Mouse (Mus musculus) adrenal gland, postnatal 4 days (tissue): Measurements from ENCODE around the gene Cdh15. TPM values are rescaled to one million over a fixed set of nuclear protein-coding genes. Genes with fewer than 3 reads are reported as not detected.

Experiments used
- DNase-seq, 2 experiments: peaks; one replicate each; pipeline ENCODE4 v3.0.0; 2021 to 2022; ENCODE audit warnings: low spot score in 2 of 2, mixed read lengths in 2 of 2
- total RNA-seq, 2 experiments: library from RNA; stranded (reverse); gene quantifications; 2 replicates each; pipeline ENCODE4 v1.2.3; 2021

The Cdh15 gene
- total RNA-seq, 2 experiments from 2014 or later = 0.62 to 1.8 TPM

DNA sequence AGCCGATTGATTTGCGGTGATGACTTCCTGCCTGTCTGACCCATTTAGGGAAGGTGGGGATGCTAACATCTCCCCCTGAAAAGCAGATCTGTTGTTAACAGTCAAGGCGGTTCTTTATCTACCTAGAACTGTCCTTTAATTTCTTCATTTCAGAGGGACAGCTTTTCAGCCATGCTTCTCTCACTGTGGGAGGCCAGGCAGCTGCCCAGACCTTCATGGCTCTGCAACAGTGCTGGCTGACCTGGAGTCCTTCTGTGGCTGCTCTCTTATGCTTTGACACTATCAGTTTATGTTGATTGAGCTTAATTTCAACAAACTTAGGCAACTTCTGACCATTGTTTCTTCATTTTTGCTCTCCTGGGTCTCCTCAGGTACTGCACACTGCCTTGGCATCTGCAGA, 32.5 kb downstream of the Cdh15 start:
- no peak for DNase-seq

- DNase-seq = no peak
Observed at GRCm38 (mm10) chr8:122883671-122884070, 35.9 kb downstream of the Cdh15 start.

- DNase-seq = no peak
Observed at GRCm38 (mm10) chr8:122891440-122891839, 43.7 kb downstream of the Cdh15 start.

GRCm38 (mm10) chr8:122893451-122893850, 45.7 kb downstream of the Cdh15 start:
- DNase-seq = no peak

DNA sequence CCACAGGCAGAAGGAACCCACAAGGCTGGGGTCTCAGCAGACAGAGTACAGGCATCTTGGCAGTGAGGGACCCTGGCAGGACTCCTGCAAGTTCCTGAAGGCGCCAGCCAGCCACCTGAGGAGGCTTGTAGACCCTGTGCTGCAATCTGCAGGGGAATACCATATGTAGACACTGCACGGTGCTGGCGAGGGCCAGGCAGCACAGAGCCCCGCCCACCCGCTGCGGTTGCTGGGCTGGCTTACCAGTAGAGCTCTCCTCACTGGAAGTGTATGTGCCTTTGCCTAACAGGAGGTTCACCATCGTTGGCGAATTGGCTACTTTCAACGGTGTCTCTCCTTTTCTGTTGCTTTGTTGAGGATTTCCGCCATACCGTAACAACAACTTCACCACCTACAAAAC, 48.6 kb downstream of the Cdh15 start:
- no peak for DNase-seq

DNA sequence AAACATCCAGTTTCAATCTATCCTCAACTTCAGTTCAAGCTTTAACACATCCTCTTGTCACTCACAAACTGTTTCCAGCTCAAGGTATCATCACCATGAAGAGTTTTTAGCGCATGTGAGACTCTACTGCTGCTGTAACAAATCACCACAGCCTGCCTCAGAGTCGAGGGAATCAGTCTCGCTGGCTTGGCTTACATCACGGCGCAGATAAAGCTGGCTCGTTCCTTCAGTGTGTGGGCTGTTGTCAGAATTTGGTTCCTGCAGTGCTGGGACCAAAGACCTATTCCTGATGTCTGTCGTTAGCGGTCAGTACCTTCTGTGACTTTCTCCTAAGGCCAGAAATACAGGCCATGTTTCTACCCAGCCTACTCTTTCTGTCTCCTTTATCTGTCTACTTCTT, 49.4 kb downstream of the Cdh15 start:
- no peak for DNase-seq

- DNase-seq = no peak
Observed at GRCm38 (mm10) chr8:122898018-122898417, 50.3 kb downstream of the Cdh15 start.

- DNase-seq = no peak
Observed at GRCm38 (mm10) chr8:122898473-122898872, 50.7 kb downstream of the Cdh15 start.

DNA sequence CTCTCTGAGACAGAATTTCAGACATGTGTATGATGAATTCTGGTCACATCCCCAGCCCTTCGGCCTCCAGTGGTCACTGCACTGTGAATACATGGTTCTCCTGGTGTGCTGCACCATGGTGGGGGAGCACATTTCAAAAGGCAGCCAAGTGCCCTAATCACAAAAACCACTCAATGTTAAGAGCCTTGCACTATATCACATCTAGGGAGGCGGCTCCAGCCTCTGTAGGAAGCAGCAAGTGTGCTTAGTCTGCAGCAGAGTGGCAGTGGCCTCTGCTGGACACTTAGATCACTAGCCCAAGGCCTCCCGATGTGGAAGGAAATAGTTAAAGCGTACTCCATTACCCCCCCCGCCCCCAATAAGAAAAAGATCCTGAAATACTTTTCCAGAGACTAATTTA, 51.3 kb downstream of the Cdh15 start:
- DNase-seq = no peak

- DNase-seq = no peak
Observed at GRCm38 (mm10) chr8:122901476-122901875, 53.7 kb downstream of the Cdh15 start.

DNA sequence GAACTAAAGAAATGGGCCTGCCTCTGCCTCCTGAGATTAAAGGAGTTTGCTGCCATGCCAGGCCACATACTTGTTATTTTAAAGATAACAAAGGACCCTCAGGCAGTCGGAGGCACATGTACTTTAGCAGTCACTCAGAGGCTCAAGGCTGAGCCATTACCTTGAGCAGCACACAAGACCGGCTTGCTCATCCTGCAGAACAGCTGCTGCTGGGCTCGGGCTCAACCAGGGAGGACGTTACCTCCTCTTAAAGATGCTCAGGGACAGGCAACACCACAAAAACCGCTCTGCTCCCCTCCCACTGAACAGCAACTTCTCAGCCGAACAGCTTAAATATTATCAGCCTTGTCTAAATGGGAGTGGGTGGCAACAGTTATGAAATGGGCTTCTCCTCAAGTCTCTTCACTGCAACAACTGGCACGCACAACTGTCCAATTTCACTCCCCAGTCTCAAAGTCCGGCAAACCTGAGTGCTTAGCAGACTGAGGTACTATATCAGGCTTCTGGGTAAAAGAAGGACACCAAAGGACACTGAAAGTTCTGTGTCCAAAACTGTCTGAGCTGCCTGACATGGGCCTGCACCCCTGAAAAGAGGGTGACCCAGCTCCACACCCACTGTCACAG, 54.2 kb downstream of the Cdh15 start:
- DNase-seq = no peak

- no peak for DNase-seq
Observed at GRCm38 (mm10) chr8:122902581-122902980, 54.8 kb downstream of the Cdh15 start.

DNA sequence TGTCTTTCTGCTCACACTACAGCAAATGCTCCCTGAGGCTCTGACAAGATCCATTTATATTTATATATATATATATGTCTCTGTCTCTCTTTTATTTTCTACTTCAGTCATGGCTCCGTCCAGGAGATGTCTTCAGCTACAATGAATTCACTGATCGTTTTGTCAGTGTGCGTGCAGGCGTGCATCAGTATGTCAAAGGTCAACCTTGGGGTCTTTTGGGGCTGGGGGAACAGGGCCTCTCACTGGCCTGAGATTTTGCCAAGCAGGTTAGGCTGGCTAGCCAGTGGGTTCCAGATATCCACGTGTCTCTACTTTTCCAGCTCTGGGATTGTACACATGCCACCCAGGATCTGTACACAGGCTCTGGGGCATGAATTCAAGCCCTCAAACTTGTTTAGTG, 55.2 kb downstream of the Cdh15 start:
- no peak for DNase-seq

DNA sequence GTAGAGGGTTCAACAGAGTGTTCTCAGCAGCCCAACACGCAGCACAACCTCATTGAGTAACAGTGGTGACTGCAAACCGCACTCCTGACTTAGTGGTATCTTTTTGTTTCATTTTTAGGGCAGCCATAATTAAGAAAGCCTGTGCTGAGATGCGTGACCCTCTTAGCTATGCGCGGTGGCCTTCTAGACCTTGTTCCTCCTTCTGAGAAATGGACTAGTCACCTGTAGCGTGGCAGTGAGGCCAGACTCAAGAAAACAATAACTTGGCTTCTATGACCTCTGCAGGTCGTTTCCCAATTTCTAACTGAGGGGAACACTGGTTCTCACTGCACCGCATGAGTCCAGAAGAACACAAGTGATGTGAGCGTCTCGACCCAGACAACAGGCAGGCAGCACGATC, 56.7 kb downstream of the Cdh15 start:
- no peak for DNase-seq

DNA sequence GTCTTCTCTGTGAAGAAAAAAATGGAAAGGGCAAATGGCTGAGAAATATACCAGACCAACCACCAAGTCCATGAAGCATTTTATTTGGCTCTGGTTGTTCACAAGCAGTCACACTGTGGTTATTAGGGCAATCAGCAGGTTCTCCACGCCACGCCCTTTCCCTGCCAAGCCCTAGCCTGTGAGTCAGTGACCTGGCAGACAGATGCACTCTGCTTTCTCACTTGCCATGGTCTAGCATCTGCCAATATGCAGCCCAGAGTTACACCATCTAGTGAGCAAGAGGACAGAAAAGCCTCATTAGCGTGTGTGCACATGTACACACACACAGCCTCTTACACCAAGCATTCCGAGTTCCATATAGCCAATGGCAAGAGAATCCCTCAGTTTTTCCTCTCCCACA, 57.6 kb downstream of the Cdh15 start:
- DNase-seq = no peak

DNA sequence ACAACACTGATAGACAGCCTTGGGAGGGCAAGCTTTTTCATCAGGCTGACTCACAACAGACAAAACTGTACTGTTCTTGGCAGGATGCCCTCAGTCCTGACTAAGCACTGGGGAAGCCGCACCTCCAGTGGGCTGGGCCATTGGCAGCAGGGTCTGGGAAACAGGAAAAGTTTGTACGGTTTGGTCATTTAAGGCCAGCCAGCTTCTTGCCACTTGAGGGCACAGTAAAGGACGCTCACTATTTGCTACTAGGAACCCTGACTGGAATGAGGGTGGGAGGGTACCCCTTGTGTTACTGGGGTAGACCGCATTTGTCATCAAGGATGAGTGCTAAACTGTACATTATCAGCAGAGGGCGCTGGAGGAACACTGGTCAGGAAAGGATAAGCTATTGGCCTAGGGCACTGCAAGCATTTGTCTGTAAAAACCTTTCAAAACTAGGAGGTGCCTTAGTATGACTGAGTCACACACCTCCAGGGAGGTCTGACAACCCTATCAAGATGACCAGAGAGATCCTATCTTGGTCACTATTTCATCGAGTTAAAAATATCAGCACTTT, 58.8 kb downstream of the Cdh15 start:
- peak; percentile 56 to 88 for DNase-seq

DNA sequence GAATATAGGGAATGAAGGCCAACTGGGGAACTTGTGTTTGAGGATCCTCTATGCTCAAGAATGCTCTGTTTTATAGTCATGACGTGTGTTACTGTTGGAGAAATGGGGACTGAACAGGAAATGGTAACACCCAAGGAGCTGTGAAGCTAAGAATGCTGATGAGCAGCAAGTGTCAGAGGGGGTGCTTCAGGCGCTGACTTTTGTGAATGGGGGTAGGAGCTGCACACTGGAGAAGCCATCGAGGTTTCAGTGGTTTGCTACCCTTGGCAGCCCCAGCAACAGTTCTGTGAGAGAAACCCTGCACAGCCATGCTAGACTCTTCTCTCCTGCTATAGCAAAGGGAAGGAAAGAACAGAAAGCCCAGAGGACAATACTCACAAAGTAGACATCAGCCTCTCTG, 64.4 kb downstream of the Cdh15 start:
- DNase-seq = no peak

GRCm38 (mm10) chr8:122912871-122913270, 65.1 kb downstream of the Cdh15 start:
- no peak for DNase-seq

DNA sequence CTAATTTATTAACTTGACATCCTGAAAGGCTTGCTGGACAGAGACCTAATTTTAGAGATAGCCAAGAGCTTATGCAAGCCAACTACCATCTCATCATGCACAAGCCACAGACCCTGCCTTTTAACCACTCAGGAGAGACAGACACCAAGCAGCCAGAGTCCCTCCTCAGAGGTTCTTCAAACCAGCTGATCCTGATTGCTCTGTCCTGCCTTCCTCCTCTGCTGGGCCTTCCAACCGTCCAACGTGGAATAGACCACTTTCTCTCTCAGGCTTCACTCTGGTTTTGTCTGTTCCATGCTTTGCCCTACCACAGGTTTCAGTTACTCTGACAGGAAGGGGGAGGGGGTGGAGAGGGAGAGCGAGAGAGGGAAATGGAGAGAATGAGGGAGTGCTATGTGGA, 69.0 kb downstream of the Cdh15 start:
- no peak for DNase-seq
